Mouse (Mus musculus) liver, embryonic 15.5 days (tissue): ENCODE measurements around the gene Mgarp. TPM values are rescaled to one million over a fixed set of nuclear protein-coding genes. Genes with fewer than 3 reads are reported as not detected.
"Not testable (repeated sequence)": the region's sequence is repeated elsewhere in the genome, so short reads cannot be mapped to it uniquely, and the experiment has no call there.

Source experiments
- ATAC-seq: fragments of 200-750 bp; cut with Nextera tagmentation; 2 replicates; pipeline ENCODE4 v1.8.0; 2017; ENCODE audit warnings: moderate number of reproducible peaks, mild to moderate bottlenecking, moderate library complexity; ENCODE audit not compliant: insufficient read depth
- H3K27ac ChIP-seq: fragments of 300-500 bp; sonication (generic); replicated peaks from 2 replicates; pipeline ENCODE4 v1.5.1; 2015; ENCODE audit warnings: mild to moderate bottlenecking, inconsistent platforms
- H3K27me3 ChIP-seq: fragments of 300-500 bp; sonication (generic); 2 replicates; pipeline ENCODE4 v1.6.1; 2015; ENCODE audit warnings: mild to moderate bottlenecking, inconsistent platforms
- H3K36me3 ChIP-seq: fragments of 300-500 bp; sonication (generic); replicated peaks from 2 replicates; pipeline ENCODE4 v1.6.1; 2015; ENCODE audit warnings: moderate library complexity, mild to moderate bottlenecking, inconsistent platforms
- H3K4me1 ChIP-seq: fragments of 300-500 bp; sonication (generic); replicated peaks from 2 replicates; pipeline ENCODE4 v1.6.1; 2015; ENCODE audit warnings: inconsistent platforms
- H3K4me2 ChIP-seq: fragments of 300-500 bp; sonication (generic); 2 replicates; pipeline ENCODE4 v1.6.1; 2015; ENCODE audit warnings: moderate library complexity, mild to moderate bottlenecking, inconsistent platforms
- H3K4me3 ChIP-seq: fragments of 300-500 bp; sonication (generic); replicated peaks from 2 replicates; pipeline ENCODE4 v1.5.1; 2015; ENCODE audit warnings: mild to moderate bottlenecking, inconsistent platforms
- H3K9ac ChIP-seq: fragments of 300-500 bp; sonication (generic); 2 replicates; pipeline ENCODE4 v1.6.1; 2015; ENCODE audit warnings: moderate library complexity, mild to moderate bottlenecking, inconsistent platforms
- H3K9me3 ChIP-seq: fragments of 300-500 bp; sonication (generic); replicated peaks from 2 replicates; pipeline ENCODE4 v1.6.1; 2016; ENCODE audit warnings: inconsistent platforms
- WGBS: fragments of 180-500 bp; shearing (Covaris S2); methylation state at CpG from one replicate; pipeline ENCODE4 v1.1.7; 2015; ENCODE audit warnings: mixed read lengths; ENCODE audit not compliant: insufficient replicate concordance; 5-methylcytosine and 5-hydroxymethylcytosine counted together
- polyA plus RNA-seq: library from polyadenylated mRNA; unstranded; fragments of >200 nt; fragmentation: Nextera tagmentation; extraction: Ambion mirVana; gene quantifications from 2 replicates; pipeline ENCODE4 v1.2.1, GENCODE M21; 2015

Gene Mgarp
- 1.3 and 1.9 TPM in 2 replicates for polyA plus RNA-seq

GRCm38 (mm10) chr3:51396219-51397068 is at the start of gene Mgarp:
TSS of gene Mgarp (minus strand) at chr3:51396738.
- 3% methylated on average over 41 of the region's 41 CpGs for WGBS
- Histone ChIP-seq H3K4me1 (peaks cover 18% of the 10 kb centered on the region), H3K9ac (peak within 1 kb of the TSS; percentile 56), H3K4me2 (peak within 1 kb of the TSS; percentile 85), H3K4me3 (peak within 1 kb of the TSS; percentile 68), H3K27ac (no peak within 1 kb of the TSS; the same call in 1 of the 2 replicates), H3K36me3 (no peaks in the 10 kb centered on the region), H3K27me3 (peaks cover 39% of the 10 kb centered on the region), H3K9me3 (no peaks in the 10 kb centered on the region)
- peak; percentile 90 for ATAC-seq

- no peak overlapping the region for H3K4me3 ChIP-seq
Measured at GRCm38 (mm10) chr3:51434871-51435595, 38.5 kb upstream of the Mgarp start.

GRCm38 (mm10) chr3:51434364-51434763 is 37.8 kb upstream of the Mgarp start:
- not testable (repeated sequence) for H3K9me3 ChIP-seq, ATAC-seq, H3K4me1 ChIP-seq, H3K27me3 ChIP-seq, H3K4me2 ChIP-seq, H3K9ac ChIP-seq, H3K27ac ChIP-seq, H3K36me3 ChIP-seq, H3K4me3 ChIP-seq
- 72% methylated on average over 5 of the region's 5 CpGs for WGBS

More at GRCm38 (mm10) chr3:51434871-51435595, 38.5 kb upstream of the Mgarp start:
- Histone ChIP-seq H3K4me2 (no peak overlapping the region), H3K27ac (no peak overlapping the region), H3K36me3 (peaks cover 11% of the 10 kb centered on the region), H3K4me1 (0 out of 2 replicates have a peak, but pooled peaks cover 3% of the 10 kb centered on the region), H3K27me3 (no peaks in the 10 kb centered on the region), H3K9me3 (no peaks in the 10 kb centered on the region), H3K9ac (no peak overlapping the region)
- WGBS: 87% methylated on average over 3 of the region's 3 CpGs
- ATAC-seq: no peak

DNA sequence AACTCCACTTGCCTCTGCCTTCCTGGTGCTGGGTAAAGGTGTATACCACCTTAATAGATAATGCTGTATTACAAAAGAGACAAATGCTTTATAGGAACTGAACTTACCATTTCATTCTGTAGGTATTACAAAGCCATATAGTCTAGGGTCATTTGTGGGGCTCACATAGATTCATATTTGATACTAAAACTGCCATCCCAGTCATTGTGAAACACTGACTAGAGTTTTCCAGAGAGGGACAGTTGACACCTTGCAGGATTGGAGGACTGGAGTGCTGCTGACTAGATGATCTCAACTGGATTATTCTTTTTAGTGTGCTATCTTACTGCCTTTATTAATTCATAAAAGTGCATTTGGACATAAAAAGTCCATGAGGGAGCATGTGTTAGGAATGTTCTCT is 28.9 kb upstream of the Mgarp start:
- Histone ChIP-seq H3K27me3 (no peaks in the 10 kb centered on the region), H3K9me3 (no peaks in the 10 kb centered on the region), H3K9ac (no peak overlapping the region), H3K4me3 (no peak overlapping the region), H3K27ac (no peak overlapping the region), H3K4me2 (no peak overlapping the region), H3K36me3 (no peaks in the 10 kb centered on the region; the same call in 1 of the 2 replicates), H3K4me1 (peaks cover 13% of the 10 kb centered on the region)
- ATAC-seq: no peak

- no peaks in the 10 kb centered on the region; the same call in 1 of the 2 replicates for H3K36me3 ChIP-seq
- WGBS: 40% methylated on average over 3 of the region's 3 CpGs
- no peak overlapping the region for H3K9ac ChIP-seq
- H3K4me3 ChIP-seq: no peak overlapping the region
- H3K4me2 ChIP-seq: no peak overlapping the region
- no peaks in the 10 kb centered on the region for H3K27me3 ChIP-seq
- H3K27ac ChIP-seq: no peak overlapping the region
- H3K9me3 ChIP-seq: no peaks in the 10 kb centered on the region
- peaks cover 33% of the 10 kb centered on the region for H3K4me1 ChIP-seq
- no peak for ATAC-seq
Measured at GRCm38 (mm10) chr3:51421921-51422320, 25.4 kb upstream of the Mgarp start.

DNA sequence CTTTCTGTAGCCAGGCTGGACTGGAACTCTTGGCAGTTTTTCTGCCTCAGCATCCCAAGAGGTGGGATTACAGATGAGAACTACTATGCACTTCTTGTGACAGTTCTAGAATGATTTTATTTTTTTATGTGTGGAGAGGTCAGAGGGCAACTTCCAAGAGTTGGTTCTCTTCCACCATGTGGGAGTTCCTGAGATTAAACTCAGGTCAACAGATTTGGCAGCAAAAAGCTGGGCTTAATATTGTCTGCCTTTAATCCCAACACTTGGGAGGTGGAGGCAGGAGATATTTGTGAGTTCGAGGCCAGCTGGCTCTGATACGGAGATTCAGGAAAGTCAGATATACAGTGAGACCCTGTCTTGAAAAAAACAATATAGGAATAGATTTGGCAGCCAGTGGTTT is 21.4 kb upstream of the Mgarp start:
- Histone ChIP-seq H3K36me3 (no peaks in the 10 kb centered on the region; the same call in 1 of the 2 replicates), H3K9me3 (no peaks in the 10 kb centered on the region), H3K9ac (no peak overlapping the region), H3K27ac (no peak overlapping the region; the same call in 1 of the 2 replicates), H3K27me3 (no peaks in the 10 kb centered on the region), H3K4me1 (peaks cover 51% of the 10 kb centered on the region), H3K4me2 (peak overlapping the region; percentile 81), H3K4me3 (peak overlapping the region; percentile 100)
- ATAC-seq: no peak
- 36% methylated on average over 2 of the region's 2 CpGs for WGBS

DNA sequence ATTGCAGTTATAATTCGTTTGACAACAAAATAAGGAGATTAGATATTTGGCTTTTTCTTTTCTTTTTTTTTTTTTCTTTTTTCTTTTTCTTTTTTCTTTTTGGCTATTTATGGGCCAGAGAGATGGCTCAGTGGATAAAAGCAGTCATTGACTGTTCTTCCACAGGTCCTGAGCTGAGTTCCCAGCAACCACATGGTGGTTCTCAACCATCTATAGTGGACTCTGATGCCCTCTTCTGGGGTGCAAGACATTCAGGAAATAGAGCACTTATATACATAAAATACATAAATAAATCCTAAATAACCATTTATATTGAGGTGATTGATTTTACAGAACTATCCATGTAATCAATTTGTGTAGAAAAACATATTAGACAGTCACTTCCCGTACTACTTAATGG is 20.9 kb upstream of the Mgarp start:
- 46% methylated on average over 2 of the region's 2 CpGs for WGBS
- Histone ChIP-seq H3K4me1 (peaks cover 52% of the 10 kb centered on the region), H3K9ac (peak overlapping the region; percentile 97; the same call in 1 of the 2 replicates), H3K27me3 (no peaks in the 10 kb centered on the region), H3K36me3 (no peaks in the 10 kb centered on the region; the same call in 1 of the 2 replicates), H3K9me3 (no peaks in the 10 kb centered on the region), H3K4me3 (peak overlapping the region; percentile 100), H3K4me2 (peak overlapping the region; percentile 81), H3K27ac (peak overlapping the region; percentile 97; the same call in 1 of the 2 replicates)
- ATAC-seq: no peak

GRCm38 (mm10) chr3:51417135-51417458 is 20.6 kb upstream of the Mgarp start:
- ATAC-seq: no peak
- Histone ChIP-seq H3K36me3 (no peaks in the 10 kb centered on the region; the same call in 1 of the 2 replicates), H3K9ac (peak overlapping the region; percentile 97), H3K9me3 (no peaks in the 10 kb centered on the region), H3K4me2 (peak overlapping the region; percentile 81), H3K27me3 (no peaks in the 10 kb centered on the region), H3K27ac (peak overlapping the region; percentile 97), H3K4me3 (peak overlapping the region; percentile 100), H3K4me1 (peaks cover 52% of the 10 kb centered on the region)
- 7% methylated on average over 8 of the region's 8 CpGs for WGBS

- peak; percentile 57 for ATAC-seq
- H3K9ac ChIP-seq: peak overlapping the region; percentile 97
- H3K4me1 ChIP-seq: peaks cover 47% of the 10 kb centered on the region
- peak overlapping the region; percentile 100 for H3K4me3 ChIP-seq
- WGBS: under 1% methylated on average over 68 of the region's 68 CpGs
- no peaks in the 10 kb centered on the region for H3K9me3 ChIP-seq
- peak overlapping the region; percentile 97 for H3K27ac ChIP-seq
- peak overlapping the region; percentile 81 for H3K4me2 ChIP-seq
- no peaks in the 10 kb centered on the region for H3K36me3 ChIP-seq
- no peaks in the 10 kb centered on the region for H3K27me3 ChIP-seq
Measured at GRCm38 (mm10) chr3:51416364-51417134, 20.0 kb upstream of the Mgarp start.

GRCm38 (mm10) chr3:51416073-51416363 is 19.5 kb upstream of the Mgarp start:
- Histone ChIP-seq H3K36me3 (no peaks in the 10 kb centered on the region), H3K27ac (peak overlapping the region; percentile 97), H3K4me1 (peaks cover 45% of the 10 kb centered on the region), H3K9me3 (no peaks in the 10 kb centered on the region), H3K4me3 (peak overlapping the region; percentile 100), H3K4me2 (peak overlapping the region; percentile 81), H3K27me3 (no peaks in the 10 kb centered on the region), H3K9ac (peak overlapping the region; percentile 97)
- ATAC-seq: peak; percentile 53; the same call in 1 of the 2 replicates
- under 1% methylated on average over 30 of the region's 30 CpGs for WGBS
